ENCODE assay signal across 8 mouse cellular contexts in genomic region chr2:144333138-144333842, GRCm38 (mm10). TPM values are rescaled to one million over a fixed set of nuclear protein-coding genes. Genes with fewer than 3 reads are reported as not detected.
DNase-seq lines count a peak whose midpoint lies in the region; ATAC-seq lines count a peak whose summit lies in the region.

No protein-coding gene starts in this region.

- 7% methylated on average over 28 of the region's 28 CpGs for WGBS in hindbrain, embryonic 16.5 days
- WGBS in lung, embryonic 15.5 days: 8% methylated on average over 28 of the region's 28 CpGs

- H3K36me3 ChIP-seq in hindbrain, embryonic 16.5 days (ENCODE audit: control insufficient read depth, insufficient read depth, low read length): no peaks in the 10 kb centered on the region
- H3K36me3 ChIP-seq in lung, embryonic 15.5 days: no peaks in the 10 kb centered on the region

- H3K9ac ChIP-seq in hindbrain, embryonic 16.5 days (ENCODE audit: low read depth, low read length): no peak overlapping the region; the same call in 1 of the 2 replicates
- no peak overlapping the region for H3K9ac ChIP-seq in lung, embryonic 15.5 days

- DNase-seq in layer of hippocampus, postnatal 10 days (ENCODE audit: low spot score in 2 of 2): peak; percentile 12 to 26
- no peak for DNase-seq in layer of hippocampus, adult 18-20 months (ENCODE audit: low spot score in 2 of 2)
- DNase-seq in embryo, embryonic 11 days: peak; percentile 42
- peak; percentile 42 for DNase-seq in right cerebral cortex, postnatal 4 days
- DNase-seq in gastrocnemius, postnatal 14 days: no peak

- 0 out of 2 replicates have a peak, but pooled peaks have one; percentile 25 for ATAC-seq in hindbrain, embryonic 16.5 days
- ATAC-seq in lung, embryonic 15.5 days (ENCODE audit: borderline replicate concordance, extremely low read depth, low FRiP score, low TSS enrichment): no peak
- no peak for ATAC-seq in inflammation-experienced regulatory T-cells, adult 6 months

- H3K27me3 ChIP-seq in hindbrain, embryonic 16.5 days (replicated peaks; ENCODE audit: control insufficient read depth, insufficient read depth, low read length): peaks cover 48% of the 10 kb centered on the region
- peaks cover 65% of the 10 kb centered on the region for H3K27me3 ChIP-seq in lung, embryonic 15.5 days

- H3K9me3 ChIP-seq in hindbrain, embryonic 16.5 days (ENCODE audit: control insufficient read depth, low read length): no peaks in the 10 kb centered on the region
- no peaks in the 10 kb centered on the region for H3K9me3 ChIP-seq in lung, embryonic 15.5 days

- H3K27ac ChIP-seq in hindbrain, embryonic 16.5 days (ENCODE audit: low read depth, low read length): no peak overlapping the region
- no peak overlapping the region for H3K27ac ChIP-seq in lung, embryonic 15.5 days

- peak overlapping the region; percentile 95 for H3K4me2 ChIP-seq in hindbrain, embryonic 16.5 days (ENCODE audit: low read length)
- H3K4me2 ChIP-seq in lung, embryonic 15.5 days: peak overlapping the region; percentile 95

- H3K4me1 ChIP-seq in hindbrain, embryonic 16.5 days (ENCODE audit: control insufficient read depth, insufficient read depth, low read depth, low read length): peaks cover 29% of the 10 kb centered on the region
- H3K4me1 ChIP-seq in lung, embryonic 15.5 days: peaks cover 32% of the 10 kb centered on the region

- intact Hi-C loops in gastrocnemius, postnatal 14 days (cut with DNase I; ENCODE audit: low total_unique reads): no loop called here

- peak overlapping the region; percentile 52 for H3K4me3 ChIP-seq in hindbrain, embryonic 16.5 days (ENCODE audit: low read length)
- H3K4me3 ChIP-seq in lung, embryonic 15.5 days: peak overlapping the region; percentile 58

RNA-seq across cellular contexts. Expression of gene Ovol2, which starts 1.3 kb away (rescaled TPM):
- 1 to 10 TPM; 1.5 to 2.1 TPM for total RNA-seq in layer of hippocampus, postnatal 10 days (2021)
- total RNA-seq in layer of hippocampus, adult 18-20 months (2021): 1 to 10 TPM; 1.6 to 1.9 TPM
- polyA plus RNA-seq in hindbrain, embryonic 16.5 days (2015; fragmentation: Nextera tagmentation; extraction: Ambion mirVana): 0.10 TPM in 1 of 2 replicates, not detected in the other
- 4.8 and 5.5 TPM in 2 replicates for polyA plus RNA-seq in lung, embryonic 15.5 days (2015; fragmentation: Nextera tagmentation; extraction: Ambion mirVana)
- not detected for total RNA-seq in gastrocnemius, postnatal 14 days (2021)
- not detected for polyA plus RNA-seq in inflammation-experienced regulatory T-cells, adult 6 months (2017; shearing (Covaris generic))

RNA-seq across cellular contexts. Expression of gene Kat14, which starts 35.5 kb away (rescaled TPM):
- 10 to 100 TPM; 26.5 to 29.3 TPM for total RNA-seq in layer of hippocampus, postnatal 10 days (2021)
- total RNA-seq in layer of hippocampus, adult 18-20 months (2021): 10 to 100 TPM; 31.9 to 36.6 TPM
- 23.2 and 29.5 TPM in 2 replicates for polyA plus RNA-seq in hindbrain, embryonic 16.5 days (2015; fragmentation: Nextera tagmentation; extraction: Ambion mirVana)
- 38.9 and 43.4 TPM in 2 replicates for polyA plus RNA-seq in lung, embryonic 15.5 days (2015; fragmentation: Nextera tagmentation; extraction: Ambion mirVana)
- total RNA-seq in gastrocnemius, postnatal 14 days (2021): 10 to 100 TPM; 15.4 to 18.8 TPM
- polyA plus RNA-seq in inflammation-experienced regulatory T-cells, adult 6 months (2017; shearing (Covaris generic)): 10 to 100 TPM; 10.8 to 20.3 (median 15.7) TPM

RNA-seq across cellular contexts. Expression of gene Pet117, which starts 35.5 kb away (rescaled TPM):
- 1 to 10 TPM; 5.4 to 7.9 TPM for total RNA-seq in layer of hippocampus, postnatal 10 days (2021)
- total RNA-seq in layer of hippocampus, adult 18-20 months (2021): 10 to 100 TPM in 1 of 2 experiments, 1 to 10 TPM in 1; 6.9 to 10.4 TPM
- polyA plus RNA-seq in hindbrain, embryonic 16.5 days (2015; fragmentation: Nextera tagmentation; extraction: Ambion mirVana): 1.3 and 2.2 TPM in 2 replicates
- 3.3 TPM in 1 of 2 replicates, not detected in the other for polyA plus RNA-seq in lung, embryonic 15.5 days (2015; fragmentation: Nextera tagmentation; extraction: Ambion mirVana)
- 1 to 10 TPM; 5.7 to 6.5 TPM for total RNA-seq in gastrocnemius, postnatal 14 days (2021)
- 1 to 10 TPM in 2 of 3 experiments, not detected in 1; 1.4 to 3.2 TPM for polyA plus RNA-seq in inflammation-experienced regulatory T-cells, adult 6 months (2017; shearing (Covaris generic))

Comparison
In these comparisons a context has a peak if more than half of its experiments do, and no peak if none do; other contexts are left out.
1. DNase-seq: peak in layer of hippocampus, postnatal 10 days (2 of 2), embryo, embryonic 11 days (single experiment) and right cerebral cortex, postnatal 4 days (single experiment); none in layer of hippocampus, adult 18-20 months (0 of 2) and gastrocnemius, postnatal 14 days (single experiment).